Mouse (Mus musculus) frontal cortex, postnatal 14 days (tissue): ENCODE measurements at regions not wholly inside any gene's neighbourhood (a gene's known extent, or its start where the extent isn't known, plus 50 kb on each side); places are given as distances from the start of the nearest gene placed in this dataset.

Experiments used
- DNase-seq, 2 experiments: peaks; one replicate each; pipeline ENCODE4 v3.0.0; 2022; ENCODE audit warnings: low spot score in 2 of 2

- DNase-seq, result no peak
Observed at GRCm38 (mm10) chr13:28457403-28457802, 200.1 kb downstream of the Gm11361 start.

GRCm38 (mm10) chr13:28455878-28456277, 198.6 kb downstream of the Gm11361 start:
- DNase-seq, result no peak

GRCm38 (mm10) chr13:28455016-28455415, 197.7 kb downstream of the Gm11361 start:
- no peak for DNase-seq

- DNase-seq, result no peak
Observed at GRCm38 (mm10) chr13:28450699-28451445, 193.5 kb downstream of the Gm11361 start.

- DNase-seq, result no peak
Observed at GRCm38 (mm10) chr13:28449026-28449425, 191.7 kb downstream of the Gm11361 start.

- DNase-seq, result no peak
Observed at GRCm38 (mm10) chr13:28442250-28442649, 184.9 kb downstream of the Gm11361 start.

GRCm38 (mm10) chr13:28433445-28433844, 176.1 kb downstream of the Gm11361 start:
- no peak for DNase-seq

- DNase-seq, result no peak
Observed at GRCm38 (mm10) chr13:28432017-28432416, 174.7 kb downstream of the Gm11361 start.

GRCm38 (mm10) chr13:28426085-28426484, 168.8 kb downstream of the Gm11361 start:
- no peak for DNase-seq

GRCm38 (mm10) chr13:28425116-28425515, 167.8 kb downstream of the Gm11361 start:
- no peak for DNase-seq

- no peak for DNase-seq
Observed at GRCm38 (mm10) chr13:28424446-28425059, 167.2 kb downstream of the Gm11361 start.

- no peak for DNase-seq
Observed at GRCm38 (mm10) chr13:28421309-28421708, 164.0 kb downstream of the Gm11361 start.

- no peak for DNase-seq
Observed at GRCm38 (mm10) chr13:28420636-28421035, 163.3 kb downstream of the Gm11361 start.

- peak; percentile 80 to 84 for DNase-seq
Observed at GRCm38 (mm10) chr13:28419950-28420381, 162.6 kb downstream of the Gm11361 start.

- DNase-seq, result peak; percentile 17 to 36
Observed at GRCm38 (mm10) chr13:28418936-28419681, 161.8 kb downstream of the Gm11361 start.

GRCm38 (mm10) chr13:28417929-28418881, 160.9 kb downstream of the Gm11361 start:
- DNase-seq, result peak; percentile 54 to 59

- DNase-seq, result peak; percentile 43 to 55
Observed at GRCm38 (mm10) chr13:28417431-28417928, 160.2 kb downstream of the Gm11361 start.

GRCm38 (mm10) chr13:28416887-28417286, 159.6 kb downstream of the Gm11361 start:
- peak; percentile 22 to 27 for DNase-seq

- DNase-seq, result peak; percentile 49 to 58
Observed at GRCm38 (mm10) chr13:28416231-28416630, 158.9 kb downstream of the Gm11361 start.

GRCm38 (mm10) chr13:28415769-28416168, 158.4 kb downstream of the Gm11361 start:
- no peak for DNase-seq

- no peak for DNase-seq
Observed at GRCm38 (mm10) chr13:28410324-28410723, 153.0 kb downstream of the Gm11361 start.
